Mouse (Mus musculus) ovary, postnatal 10 days (tissue): Measurements from ENCODE around the gene Gm11444.

Experiments used
- DNase-seq: peaks from one replicate; pipeline ENCODE4 v3.0.0; 2022; ENCODE audit warnings: low spot score

Gene Gm11444

GRCm38 (mm10) chr11:85835753-85836522, 14.2 kb downstream of the Gm11444 start:
- DNase-seq = no peak

- DNase-seq = no peak
These were observed 15.0 kb downstream of the Gm11444 start for GRCm38 (mm10) chr11:85835001-85835752.

GRCm38 (mm10) chr11:85834386-85834931, 15.7 kb downstream of the Gm11444 start:
- no peak for DNase-seq

- DNase-seq = no peak
These were observed 16.3 kb downstream of the Gm11444 start for GRCm38 (mm10) chr11:85833761-85834385.

- DNase-seq = no peak
These were observed 17.0 kb downstream of the Gm11444 start for GRCm38 (mm10) chr11:85833081-85833521.

- DNase-seq = no peak
These were observed 17.8 kb downstream of the Gm11444 start, which contains the start of gene Tbx2 for GRCm38 (mm10) chr11:85832231-85832924. Gene Tbx2 (plus strand): TSS chr11:85832551.

GRCm38 (mm10) chr11:85831656-85832230, 18.4 kb downstream of the Gm11444 start:
- DNase-seq = no peak

- DNase-seq = no peak
These were observed 19.2 kb downstream of the Gm11444 start for GRCm38 (mm10) chr11:85830901-85831341.

DNA sequence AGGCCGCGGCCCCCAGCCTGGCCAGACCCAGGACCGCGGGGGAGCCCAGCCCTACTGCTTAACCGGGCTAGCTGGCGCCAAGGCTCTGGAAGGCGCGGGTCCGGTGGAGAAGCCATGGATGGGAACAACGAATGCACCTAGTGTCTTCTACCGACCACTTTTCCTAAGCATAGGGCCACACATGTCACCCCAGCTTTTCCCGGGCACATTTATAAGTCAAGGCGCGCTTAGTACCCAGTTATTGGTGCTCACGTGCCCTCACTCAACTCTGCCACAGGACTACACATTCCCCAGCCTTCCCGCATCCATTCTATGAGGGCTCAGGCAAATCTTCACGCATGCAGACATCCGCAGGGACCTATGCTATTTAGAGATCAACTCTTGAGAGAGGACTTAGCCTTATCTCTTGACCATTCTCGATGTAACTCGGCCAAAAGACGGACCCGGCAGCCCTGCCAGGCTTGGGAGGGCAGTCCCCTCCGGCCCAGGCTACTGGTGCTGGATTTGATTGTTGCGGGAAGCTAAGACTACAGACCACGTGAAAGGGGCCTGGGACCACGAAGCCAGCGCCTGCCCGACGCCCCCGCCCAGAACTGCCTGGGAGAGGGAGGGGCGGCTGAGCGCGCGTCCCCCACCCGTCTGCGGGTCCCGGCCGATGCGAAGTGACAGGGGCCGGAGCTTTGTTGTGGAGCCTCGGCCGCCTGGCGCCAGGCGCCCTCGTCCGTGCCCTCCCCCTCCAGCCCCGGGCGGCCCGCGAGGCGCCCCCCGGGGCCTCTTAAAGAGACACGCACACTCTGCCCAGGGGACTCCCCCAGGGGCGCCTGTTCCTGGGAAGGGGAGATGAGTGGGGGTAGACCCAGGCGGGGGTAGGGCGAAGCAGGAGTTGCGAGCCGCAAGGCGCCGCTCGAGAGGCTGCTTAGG, 20.4 kb downstream of the Gm11444 start:
- no peak for DNase-seq

DNA sequence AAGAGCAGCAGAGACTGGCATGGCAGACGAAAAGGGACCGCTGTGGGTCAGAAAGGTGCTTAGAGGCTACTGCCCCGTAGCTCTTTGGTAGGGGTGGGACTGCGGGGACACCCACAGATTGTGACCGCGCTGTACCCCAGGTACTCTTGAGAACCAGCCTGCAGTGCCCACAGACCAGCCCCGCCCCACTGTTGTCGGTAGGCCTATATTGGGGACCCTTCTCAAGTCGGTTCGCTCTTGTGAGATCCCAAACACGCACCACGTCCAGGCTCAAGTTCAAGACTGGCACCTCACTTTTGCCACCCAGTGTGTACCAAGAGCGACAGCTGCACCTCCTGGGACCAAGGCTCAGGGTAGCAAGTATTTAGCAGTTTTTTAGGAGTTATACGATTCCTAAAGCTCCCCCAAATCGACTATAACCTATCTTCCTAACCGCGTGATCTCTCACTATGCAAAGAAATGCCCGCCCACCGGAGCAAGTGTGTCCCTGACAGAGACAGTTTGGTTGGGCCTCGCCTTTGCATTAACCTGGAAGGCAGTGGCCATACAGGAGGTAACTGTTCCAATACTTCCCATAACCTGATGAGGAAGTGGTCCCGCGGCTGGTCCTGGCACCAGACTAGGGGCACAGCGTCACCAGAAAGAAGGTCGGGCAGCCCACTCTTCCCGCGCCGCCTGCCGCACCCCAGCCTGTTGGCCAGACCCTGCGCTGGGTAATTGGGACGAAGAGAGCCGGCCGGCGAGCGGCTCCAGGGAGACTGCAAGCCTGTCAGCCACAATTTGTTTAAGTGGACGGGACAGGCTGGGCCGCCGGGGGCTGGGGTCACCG, 21.2 kb downstream of the Gm11444 start:
- DNase-seq = no peak

- no peak for DNase-seq
These were observed 22.8 kb downstream of the Gm11444 start for GRCm38 (mm10) chr11:85827342-85827741.

GRCm38 (mm10) chr11:85825823-85826222, 24.3 kb downstream of the Gm11444 start:
- no peak for DNase-seq

GRCm38 (mm10) chr11:85825031-85825430, 25.1 kb downstream of the Gm11444 start:
- DNase-seq = no peak

DNA sequence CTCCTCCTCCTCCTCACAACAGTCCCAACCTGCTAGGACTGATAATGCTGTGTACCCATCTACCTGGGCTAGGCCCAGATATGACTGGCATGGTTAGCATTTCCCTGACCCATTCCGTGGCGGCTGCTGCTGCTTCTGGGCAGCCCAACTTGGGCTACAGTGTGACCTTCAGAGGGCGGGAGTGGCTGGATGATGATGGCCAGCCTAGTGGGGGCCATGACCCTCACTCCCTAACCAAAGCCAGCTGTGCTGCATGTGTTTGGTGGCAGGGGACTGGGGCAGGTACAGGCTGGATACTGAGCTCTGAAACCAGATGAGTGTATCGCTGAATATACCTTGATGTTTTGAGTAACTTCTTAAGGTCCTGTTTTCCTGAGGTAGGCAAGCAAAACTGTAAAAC, 26.3 kb downstream of the Gm11444 start:
- DNase-seq = no peak

DNA sequence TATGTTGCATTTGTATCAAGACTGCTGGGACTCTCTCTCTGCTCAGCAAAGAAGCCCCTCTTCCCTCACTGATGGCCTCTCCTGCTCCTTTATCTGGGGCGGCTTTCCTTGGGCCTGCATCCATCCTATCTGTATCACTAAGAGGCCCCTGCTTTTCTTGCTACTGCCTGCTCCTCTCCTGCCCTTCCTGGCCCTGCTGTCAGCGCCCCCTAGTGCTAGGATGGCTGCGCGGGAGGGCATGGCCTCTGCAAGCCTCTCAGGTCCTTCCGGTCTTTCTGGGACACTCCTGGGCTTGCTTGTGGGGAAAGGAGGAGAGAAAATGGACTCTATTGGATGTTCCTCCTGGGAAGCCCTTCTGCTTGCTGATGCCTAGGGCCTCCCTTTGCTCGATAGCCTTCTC, 27.0 kb downstream of the Gm11444 start:
- DNase-seq = no peak

DNA sequence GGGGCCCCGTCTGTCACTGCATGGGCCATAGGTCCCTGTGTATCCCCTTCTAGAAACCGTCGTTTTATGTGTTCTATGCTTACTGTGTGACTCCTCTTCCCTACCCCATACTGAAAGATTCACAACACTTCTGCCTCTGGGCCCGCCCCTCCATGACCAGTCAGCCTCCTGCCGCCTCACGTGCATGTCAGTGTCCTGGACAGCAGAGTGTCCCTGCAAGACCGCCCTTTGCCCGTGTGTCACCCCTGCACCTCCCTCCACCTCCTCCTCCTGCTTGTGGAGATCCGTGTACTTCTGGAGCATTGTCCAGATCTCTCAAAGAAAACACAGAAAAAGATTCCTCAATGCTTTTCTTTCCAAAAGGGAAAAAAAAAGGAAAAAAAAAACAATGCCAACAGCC, 28.5 kb downstream of the Gm11444 start:
- no peak for DNase-seq

- no peak for DNase-seq
These were observed 29.2 kb downstream of the Gm11444 start for GRCm38 (mm10) chr11:85820959-85821358.

GRCm38 (mm10) chr11:85818401-85818800, 31.7 kb downstream of the Gm11444 start:
- no peak for DNase-seq

DNA sequence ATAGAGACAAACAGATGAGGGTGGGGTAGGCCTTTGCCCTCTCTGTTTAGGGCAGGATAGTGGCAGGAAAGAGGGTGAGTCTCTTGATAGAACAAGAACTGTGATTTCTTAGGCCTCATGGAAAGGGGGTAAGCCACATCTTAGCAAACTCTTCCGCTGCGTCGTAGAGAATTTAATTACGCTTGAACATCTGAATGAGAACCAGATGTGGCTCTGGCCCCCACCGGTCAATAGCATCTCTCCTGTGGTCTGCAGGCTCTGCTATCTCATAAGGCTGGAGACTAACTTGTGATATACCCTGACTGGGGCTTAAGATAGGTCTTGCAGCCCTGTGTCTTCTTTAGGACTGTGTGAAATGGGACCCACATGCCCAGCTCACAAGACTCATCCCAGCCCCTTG, 33.7 kb downstream of the Gm11444 start:
- no peak for DNase-seq
